ENCODE assay signal across 17 mouse cellular contexts in genomic region chr2:28274006-28274405, GRCm38 (mm10).
"Had no signal": no experiment of that assay in that cellular context is flagged by ENCODE, and none has a peak within 500 bp of the region (broad histone marks: within the 10 kb centered on the region; RNA-seq: fewer than 3 reads in every experiment).

No protein-coding gene starts in this region.

- DNase-seq: lung, embryonic 14.5 days; lung, postnatal 10 days; lung, postnatal 4 days; midbrain, embryonic 14.5 days; retina, postnatal 1 day; right cerebral cortex, adult 18-20 months; right cerebral cortex, postnatal 25 days; right cerebral cortex, postnatal 4 days; spleen, adult 18-20 months; thymus, adult 18-20 months; thymus, postnatal 14 days; thymus, postnatal 36 days had no signal

- H3K27ac ChIP-seq: midbrain, embryonic 10.5 days; midbrain, embryonic 12.5 days; neural tube, embryonic 13.5 days; neural tube, embryonic 15.5 days had no signal

- H3K4me3 ChIP-seq: midbrain, embryonic 10.5 days; midbrain, embryonic 12.5 days; myocyte; neural tube, embryonic 13.5 days; neural tube, embryonic 15.5 days had no signal
